Mouse (Mus musculus): Measurements from ENCODE around the gene Cbfa2t2.

DNA sequence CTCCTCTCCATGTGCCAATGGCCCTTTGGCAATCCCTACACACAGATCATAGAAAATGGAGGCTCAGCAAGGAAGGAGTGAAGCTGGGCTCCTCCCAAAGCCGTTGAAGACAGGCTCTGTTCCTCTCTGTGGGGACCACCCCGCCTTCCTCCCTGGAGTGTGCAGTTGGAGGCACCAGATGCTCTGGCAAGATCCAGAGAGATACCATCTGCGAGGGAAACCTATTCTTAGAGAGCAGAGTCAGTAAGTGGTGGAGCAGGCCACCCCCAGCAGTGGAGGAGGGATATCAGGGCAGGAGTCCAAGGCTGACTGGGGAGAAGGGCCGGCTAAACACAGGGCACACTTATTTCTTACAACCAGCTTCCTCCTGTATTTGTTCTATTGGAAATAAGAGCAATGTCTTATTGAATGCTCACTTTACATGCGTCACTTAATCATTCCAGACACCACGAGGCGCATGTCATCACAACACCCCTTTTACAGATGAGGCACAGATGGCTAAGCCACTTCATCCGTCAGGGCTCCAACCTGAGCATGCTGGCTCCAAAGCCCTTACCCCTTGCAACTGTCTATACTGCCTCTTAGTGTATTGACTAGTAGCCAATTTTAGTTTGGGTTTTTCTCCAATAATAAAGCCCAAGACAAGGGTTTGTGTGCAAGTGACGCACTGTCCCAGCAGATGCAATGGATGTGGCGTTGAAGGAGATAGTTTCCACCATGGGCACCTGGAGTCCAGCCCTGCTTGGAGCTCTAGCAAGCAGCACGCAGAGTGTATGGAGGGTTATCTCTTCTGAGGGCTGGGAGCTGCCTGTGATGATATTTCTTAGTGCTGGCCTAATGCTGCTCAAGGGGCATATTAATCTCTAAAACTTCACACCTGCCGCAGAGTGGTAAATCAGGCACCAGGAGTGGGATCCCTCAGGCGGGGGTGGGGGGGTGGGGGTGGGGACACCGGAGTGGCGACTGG is 147.9 kb downstream of the Cbfa2t2 start:
- no peak for TF ChIP-seq GATA1 (IDR thresholded peaks at IDR 0.05; ENCODE audit: borderline replicate concordance, low read length)
- TF ChIP-seq FLI1 (IDR thresholded peaks at IDR 0.05; ENCODE audit: low read length): no peak
